Mouse (Mus musculus) cerebral cortex, adult 2 months (tissue): Measurements from ENCODE around the gene Lexm.

ENCODE experiments used
- WGBS: fragments of 180-500 bp; shearing (Covaris S2); methylation state at CpG from one replicate; pipeline ENCODE4 v1.1.7; 2018; 5-methylcytosine and 5-hydroxymethylcytosine counted together

Lexm gene

GRCm38 (mm10) chr4:106624271-106624670, 7.2 kb upstream of the Lexm start:
- WGBS: 91% methylated on average over 10 of the region's 10 CpGs

- WGBS: 37% methylated on average over 27 of the region's 28 CpGs
These were observed 5.7 kb upstream of the Lexm start for GRCm38 (mm10) chr4:106622712-106623111.

GRCm38 (mm10) chr4:106622030-106622493, 5.0 kb upstream of the Lexm start, which contains the start of gene Ttc22:
Ttc22 (plus strand) TSS chr4:106622432.
- 44% methylated on average over 16 of the region's 16 CpGs for WGBS

GRCm38 (mm10) chr4:106621428-106621827, 4.4 kb upstream of the Lexm start:
- WGBS: 83% methylated on average over 3 of the region's 3 CpGs

- 88% methylated on average over 4 of the region's 4 CpGs for WGBS
These were observed 1.9 kb upstream of the Lexm start for GRCm38 (mm10) chr4:106618898-106619297.

GRCm38 (mm10) chr4:106615637-106616036, 1.4 kb downstream of the Lexm start:
- WGBS: 82% methylated on average over 12 of the region's 12 CpGs

GRCm38 (mm10) chr4:106614881-106615280, 2.2 kb downstream of the Lexm start:
- 77% methylated on average over 9 of the region's 9 CpGs for WGBS

- WGBS: 45% methylated on average over 7 of the region's 7 CpGs
These were observed 2.8 kb downstream of the Lexm start for GRCm38 (mm10) chr4:106614180-106614797.

GRCm38 (mm10) chr4:106613560-106613959, 3.5 kb downstream of the Lexm start:
- 52% methylated on average over 3 of the region's 3 CpGs for WGBS

GRCm38 (mm10) chr4:106613105-106613504, 3.9 kb downstream of the Lexm start:
- WGBS: 83% methylated on average over 8 of the region's 8 CpGs

GRCm38 (mm10) chr4:106607905-106608304, 9.1 kb downstream of the Lexm start:
- WGBS: 85% methylated on average over 1 of the region's 1 CpGs

GRCm38 (mm10) chr4:106606639-106607554, 10.1 kb downstream of the Lexm start:
- WGBS: 50% methylated on average over 18 of the region's 18 CpGs

- 66% methylated on average over 4 of the region's 4 CpGs for WGBS
These were observed 16.3 kb downstream of the Lexm start for GRCm38 (mm10) chr4:106600770-106601169.

GRCm38 (mm10) chr4:106599415-106599814, 17.6 kb downstream of the Lexm start:
- WGBS: 48% methylated on average over 1 of the region's 1 CpGs

GRCm38 (mm10) chr4:106597741-106598140, 19.3 kb downstream of the Lexm start:
- 56% methylated on average over 4 of the region's 4 CpGs for WGBS

GRCm38 (mm10) chr4:106597055-106597454, 20.0 kb downstream of the Lexm start:
- 55% methylated on average over 9 of the region's 9 CpGs for WGBS

GRCm38 (mm10) chr4:106596200-106596599, 20.8 kb downstream of the Lexm start:
- 63% methylated on average over 3 of the region's 3 CpGs for WGBS

GRCm38 (mm10) chr4:106593636-106594035, 23.4 kb downstream of the Lexm start:
- 67% methylated on average over 7 of the region's 7 CpGs for WGBS

- 83% methylated on average over 9 of the region's 9 CpGs for WGBS
These were observed 26.2 kb downstream of the Lexm start for GRCm38 (mm10) chr4:106590871-106591270.

- 68% methylated on average over 9 of the region's 9 CpGs for WGBS
These were observed 26.9 kb downstream of the Lexm start for GRCm38 (mm10) chr4:106590142-106590541.

GRCm38 (mm10) chr4:106587075-106587474, 30.0 kb downstream of the Lexm start:
- WGBS: 85% methylated on average over 6 of the region's 6 CpGs

GRCm38 (mm10) chr4:106584665-106585064, 32.4 kb downstream of the Lexm start:
- 54% methylated on average over 4 of the region's 4 CpGs for WGBS
